Mouse (Mus musculus) embryonic fibroblast, embryonic 13.5 days (primary cell): ENCODE results near the gene Olfr814. TPM values are rescaled to one million over a fixed set of nuclear protein-coding genes. Genes with fewer than 3 reads are reported as not detected.
"Not testable (repeated sequence)": the region's sequence is repeated elsewhere in the genome, so short reads cannot be mapped to it uniquely, and the experiment has no call there.

Experiments
- H3K27ac ChIP-seq: 2 replicates; pipeline ENCODE4 v1.5.1; 2012; ENCODE audit warnings: low read length, control low read depth, inconsistent platforms; ENCODE audit not compliant: insufficient read depth
- H3K4me1 ChIP-seq: 2 replicates; pipeline ENCODE4 v1.6.1; 2011; ENCODE audit warnings: low read length; ENCODE audit not compliant: control insufficient read depth, insufficient read depth
- H3K4me3 ChIP-seq: 2 replicates; pipeline ENCODE4 v1.5.1; 2011; ENCODE audit warnings: mild to moderate bottlenecking, control low read depth, low read length; ENCODE audit not compliant: insufficient read depth
- CTCF ChIP-seq: IDR thresholded peaks from 2 replicates; pipeline ENCODE4 v1.5.1; 2011; ENCODE audit warnings: mild to moderate bottlenecking, control low read depth, low read length, moderate library complexity, borderline replicate concordance; ENCODE audit not compliant: insufficient read depth
- POLR2A ChIP-seq: IDR thresholded peaks from 2 replicates; pipeline ENCODE4 v1.6.1; 2011; ENCODE audit warnings: low read depth, mild to moderate bottlenecking, control low read depth, low read length, moderate library complexity
- polyA plus RNA-seq: library from polyadenylated mRNA; stranded (reverse); fragments of >200 nt; gene quantifications from 2 replicates; pipeline ENCODE4 v1.2.4, GENCODE M21; 2011; ENCODE audit warnings: low read depth; ENCODE audit not compliant: missing spikeins, insufficient read length

Olfr814 gene
- not detected in 2 replicates for polyA plus RNA-seq

DNA sequence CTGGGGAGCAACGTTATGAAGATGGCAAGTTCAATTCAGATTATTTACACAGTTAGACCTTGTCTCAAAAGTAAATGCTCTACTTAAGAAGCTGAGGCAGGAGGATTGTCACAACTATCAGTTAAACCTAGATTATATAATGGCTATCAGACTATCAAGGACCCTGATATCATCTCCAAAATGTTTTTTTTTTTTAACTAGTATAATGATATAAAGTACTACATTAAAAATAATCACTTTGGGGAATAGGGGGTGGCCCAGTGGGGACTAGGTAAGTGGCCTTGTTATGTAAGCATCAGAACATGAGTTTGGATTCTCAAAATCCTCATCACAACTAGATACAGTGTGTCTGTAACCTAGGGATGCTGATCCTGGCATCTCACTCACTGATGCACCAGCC is at the start of gene Olfr814:
TSS of gene Olfr814 (minus strand) at position 101 of the 400 bp plus-strand sequence.
- not testable (repeated sequence) for H3K4me3 ChIP-seq

GRCm38 (mm10) chr10:129915497-129915896 is 35.8 kb upstream of the Olfr814 start, which contains the start of gene Olfr816:
TSS of gene Olfr816 (minus strand) at chr10:129915597.
- no peak for TF ChIP-seq CTCF
- no peak for TF ChIP-seq POLR2A
- no peak within 1 kb of the TSS for H3K27ac ChIP-seq

More for the DNA sequence above, at the start of gene Olfr814:
- not testable (repeated sequence) for H3K27ac ChIP-seq, H3K4me1 ChIP-seq

GRCm38 (mm10) chr10:129905767-129906166 is 26.1 kb upstream of the Olfr814 start, which contains the start of gene Olfr815:
TSS of gene Olfr815 (minus strand) at chr10:129905867.
- H3K27ac ChIP-seq, H3K4me1 ChIP-seq, H3K4me3 ChIP-seq: not testable (repeated sequence)

More at GRCm38 (mm10) chr10:129915497-129915896, 35.8 kb upstream of the Olfr814 start, which contains the start of gene Olfr816:
- no peaks in the 10 kb centered on the region for H3K4me1 ChIP-seq
- no peak within 1 kb of the TSS for H3K4me3 ChIP-seq

DNA sequence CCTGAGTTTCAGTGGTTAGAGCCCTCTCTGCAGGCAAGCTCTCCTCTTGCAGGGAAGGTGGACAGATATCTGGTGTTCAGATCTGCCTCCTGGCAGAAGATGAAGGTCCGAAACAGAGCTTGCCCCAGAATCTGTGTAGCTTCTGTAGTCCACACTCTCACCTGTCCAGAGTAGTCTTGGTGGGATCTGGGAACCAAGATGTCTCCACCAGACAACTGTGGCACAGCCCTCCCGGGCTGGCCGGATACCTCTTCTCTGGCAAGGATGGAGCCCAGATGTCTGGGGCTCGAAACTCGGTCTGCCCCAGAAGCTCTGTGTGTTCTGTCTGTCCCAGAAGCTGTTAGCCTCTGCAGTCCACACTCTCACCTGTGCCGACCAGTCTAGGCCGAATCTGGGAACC is 6.3 kb upstream of the Olfr814 start:
- Histone ChIP-seq H3K4me3 (no peak overlapping the region), H3K4me1 (no peaks in the 10 kb centered on the region), H3K27ac (no peak overlapping the region)
- TF ChIP-seq CTCF (no peak), POLR2A (no peak)

- not testable (repeated sequence) for H3K27ac ChIP-seq, H3K4me3 ChIP-seq, H3K4me1 ChIP-seq
Measured at GRCm38 (mm10) chr10:129885496-129885895, 5.8 kb upstream of the Olfr814 start.

GRCm38 (mm10) chr10:129855067-129855466 is 24.6 kb downstream of the Olfr814 start, which contains the start of gene Olfr813:
TSS of gene Olfr813 (plus strand) at chr10:129855367.
- H3K27ac ChIP-seq, result no peak within 1 kb of the TSS
- H3K4me3 ChIP-seq, result no peak within 1 kb of the TSS
- H3K4me1 ChIP-seq, result no peaks in the 10 kb centered on the region
- no peak for TF ChIP-seq CTCF
- no peak for TF ChIP-seq POLR2A

DNA sequence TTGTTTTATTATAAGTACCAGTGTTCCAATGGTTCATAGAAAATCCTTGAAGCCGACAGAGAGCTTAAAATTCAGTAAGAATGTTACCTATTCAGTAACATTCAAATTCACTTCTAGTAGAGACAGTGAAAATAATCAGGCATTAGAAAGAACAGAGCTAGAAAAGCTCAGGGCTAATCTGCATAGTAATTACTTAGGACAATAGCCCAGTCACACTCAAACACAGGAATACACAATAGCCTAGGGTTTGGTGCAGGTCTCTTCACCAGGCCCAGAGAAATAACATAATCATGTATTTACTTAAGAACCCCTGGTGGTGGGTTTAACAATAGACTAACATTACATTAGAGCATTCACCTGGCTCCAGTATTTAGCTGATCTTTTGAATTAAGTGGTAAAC is 32.3 kb downstream of the Olfr814 start:
- no peak overlapping the region for H3K4me3 ChIP-seq
- TF ChIP-seq POLR2A (no peak), CTCF (no peak)
- H3K4me1 ChIP-seq, result no peaks in the 10 kb centered on the region
- no peak overlapping the region for H3K27ac ChIP-seq

GRCm38 (mm10) chr10:129845994-129846393 is 33.7 kb downstream of the Olfr814 start, which contains the start of gene Olfr812:
TSS of gene Olfr812 (minus strand) at chr10:129846094.
- no peaks in the 10 kb centered on the region for H3K4me1 ChIP-seq
- TF ChIP-seq CTCF (no peak), POLR2A (no peak)
- H3K27ac ChIP-seq, result no peak within 1 kb of the TSS
- H3K4me3 ChIP-seq, result no peak within 1 kb of the TSS

Other genes starting within 250 kb of the Olfr814 start
- not detected in 2 replicates for gene Olfr799, start 242.4 kb downstream of the Olfr814 start, polyA plus RNA-seq
- not detected in 2 replicates for gene Olfr800, start 222.2 kb downstream of the Olfr814 start, polyA plus RNA-seq
- not detected in 2 replicates for gene Olfr801, start 206.0 kb downstream of the Olfr814 start, polyA plus RNA-seq
- not detected in 2 replicates for gene Olfr802, start 191.7 kb downstream of the Olfr814 start, polyA plus RNA-seq
- not detected in 2 replicates for gene Olfr803, start 185.6 kb downstream of the Olfr814 start, polyA plus RNA-seq
- not detected in 2 replicates for gene Olfr804, start 176.6 kb downstream of the Olfr814 start, polyA plus RNA-seq
- not detected in 2 replicates for gene Olfr805, start 150.5 kb downstream of the Olfr814 start, polyA plus RNA-seq
- gene Olfr806, start 137.9 kb downstream of the Olfr814 start, polyA plus RNA-seq, result not detected in 2 replicates
- not detected in 2 replicates for gene Olfr807, start 122.1 kb downstream of the Olfr814 start, polyA plus RNA-seq
- not detected in 2 replicates for gene Olfr808, start 114.4 kb downstream of the Olfr814 start, polyA plus RNA-seq
- not detected in 2 replicates for gene Olfr809, start 105.2 kb downstream of the Olfr814 start, polyA plus RNA-seq
- not detected in 2 replicates for gene Olfr810, start 84.9 kb downstream of the Olfr814 start, polyA plus RNA-seq
- not detected in 2 replicates for gene Olfr811, start 75.5 kb downstream of the Olfr814 start, polyA plus RNA-seq
- gene Olfr812, start 33.8 kb downstream of the Olfr814 start, polyA plus RNA-seq, result not detected in 2 replicates
- gene Olfr813, start 24.5 kb downstream of the Olfr814 start, polyA plus RNA-seq, result not detected in 2 replicates
- gene Olfr815, start 26.0 kb upstream of the Olfr814 start, polyA plus RNA-seq, result not detected in 2 replicates
- not detected in 2 replicates for gene Olfr816, start 35.7 kb upstream of the Olfr814 start, polyA plus RNA-seq
- not detected in 2 replicates for gene Olfr818, start 69.2 kb upstream of the Olfr814 start, polyA plus RNA-seq
- gene Olfr819, start 87.4 kb upstream of the Olfr814 start, polyA plus RNA-seq, result not detected in 2 replicates
- not detected in 2 replicates for gene Olfr247, start 96.3 kb upstream of the Olfr814 start, polyA plus RNA-seq
- gene Gm10310, start 105.2 kb upstream of the Olfr814 start, polyA plus RNA-seq, result not detected in 2 replicates
- gene Olfr820, start 132.8 kb upstream of the Olfr814 start, polyA plus RNA-seq, result not detected in 2 replicates
- not detected in 2 replicates for gene Olfr821, start 150.5 kb upstream of the Olfr814 start, polyA plus RNA-seq
- gene Olfr822, start 191.4 kb upstream of the Olfr814 start, polyA plus RNA-seq, result not detected in 2 replicates
- gene Olfr823, start 235.5 kb upstream of the Olfr814 start, polyA plus RNA-seq, result not detected in 2 replicates